Mouse (Mus musculus) lung, adult 2 months (tissue): Measurements from ENCODE around the gene Irf2.

Experiments used
- CTCF ChIP-seq: fragments of 200-500 bp; IDR thresholded peaks from 2 replicates; pipeline ENCODE4 v1.5.1; 2011; ENCODE audit warnings: mild to moderate bottlenecking, low read length, control low read depth; ENCODE audit not compliant: insufficient read depth
- POLR2A ChIP-seq: fragments of 200-500 bp; IDR thresholded peaks from 2 replicates; pipeline ENCODE4 v1.6.1; 2011; ENCODE audit warnings: low read depth, mild to moderate bottlenecking, control low read depth, low read length, borderline replicate concordance; ENCODE audit errors: extremely low read depth

GRCm38 (mm10) chr8:46850258-46850897, 110.8 kb downstream of the Irf2 start:
- TF ChIP-seq CTCF (no peak), POLR2A (no peak)
